Comparison of ENCODE assay signal across 1 mouse cellular context in the genomic region with DNA sequence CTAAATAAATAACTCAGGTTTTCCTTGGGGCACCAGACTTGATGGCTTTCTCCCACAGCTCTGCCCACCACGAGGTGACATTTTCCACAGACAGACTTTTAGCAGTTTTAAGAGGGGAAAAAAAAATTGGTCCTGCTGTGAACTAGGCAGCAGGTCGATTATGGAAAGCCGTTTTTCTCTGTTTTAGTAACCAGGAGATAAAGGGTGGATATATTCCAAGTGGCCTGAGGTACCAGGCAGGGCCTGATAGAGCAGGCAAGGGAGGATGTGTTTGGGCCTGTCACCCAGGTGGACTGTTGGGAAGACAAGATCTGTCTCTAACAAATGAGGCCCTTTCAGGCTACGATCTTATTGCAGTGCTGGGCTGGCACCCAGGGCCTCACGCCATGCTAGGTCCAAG.
A peak's percentile ranks its signal among the peaks of the same experiment; 100 is the strongest.
TF ChIP-seq lines count a peak whose summit lies in the region.

No protein-coding gene starts in this region.

TF ChIP-seq in MEL, 35 proteins besides CTCF, POLR2A, EP300 and RAD21 (continued from another document):
- no peak for TF ChIP-seq MAFK (IDR thresholded peaks at IDR 0.05; ENCODE audit: borderline replicate concordance, low read depth, low read length)
- TF ChIP-seq MYB (IDR thresholded peaks at IDR 0.05; ENCODE audit: low read depth, low read length) = peak; percentile 89
- no peak for TF ChIP-seq TAL1 (IDR thresholded peaks at IDR 0.05; ENCODE audit: low read length)
- TF ChIP-seq GATA1 (IDR thresholded peaks at IDR 0.05; ENCODE audit: low read depth, low read length) = peak; percentile 46; the same call in 1 of the 2 replicates
- peak; percentile 42; the same call in 1 of the 2 replicates for TF ChIP-seq MYC (IDR thresholded peaks at IDR 0.05; ENCODE audit: low read depth, low read length)
- no peak for TF ChIP-seq CHD1 (IDR thresholded peaks at IDR 0.05; ENCODE audit: low read depth, low read length)
- peak; percentile 77 for TF ChIP-seq ZNF384 (IDR thresholded peaks at IDR 0.05; ENCODE audit: low read depth, low read length)
- TF ChIP-seq ZKSCAN1 (IDR thresholded peaks at IDR 0.05; ENCODE audit: low read depth, low read length) = no peak
- TF ChIP-seq SIN3A (IDR thresholded peaks at IDR 0.05; ENCODE audit: low read length) = no peak; the same call in 1 of the 2 replicates
- TF ChIP-seq UBTF (IDR thresholded peaks at IDR 0.05; ENCODE audit: borderline replicate concordance, insufficient read depth, low read depth, low read length) = no peak
- TF ChIP-seq E2F4 (IDR thresholded peaks at IDR 0.05; ENCODE audit: borderline replicate concordance, low read depth, low read length) = no peak
TF ChIP-seq in MEL: peak in this region for 11.
